Mouse (Mus musculus) hindbrain, embryonic 14.5 days (tissue): ENCODE data around the gene Mgea5. TPM values are rescaled to one million over a fixed set of nuclear protein-coding genes. Genes with fewer than 3 reads are reported as not detected.

Experiments
- ATAC-seq: fragments of 200-750 bp; cut with Nextera tagmentation; 2 replicates; pipeline ENCODE4 v1.8.0; 2017; ENCODE audit warnings: moderate number of reproducible peaks, mild to moderate bottlenecking, moderate TSS enrichment, moderate library complexity; ENCODE audit not compliant: low FRiP score
- DNase-seq: peaks from one replicate; pipeline ENCODE4 v3.0.0-alpha.2; 2015; ENCODE audit warnings: low spot score
- H3K27ac ChIP-seq: fragments of 300-500 bp; sonication (generic); 2 replicates; pipeline ENCODE4 v1.5.1; 2014; ENCODE audit warnings: mild to moderate bottlenecking, moderate library complexity
- H3K27me3 ChIP-seq: fragments of 300-500 bp; sonication (generic); 2 replicates; pipeline ENCODE4 v1.6.1; 2014; ENCODE audit warnings: mild to moderate bottlenecking, low read length, mixed read lengths; ENCODE audit not compliant: control insufficient read depth, insufficient read depth
- H3K36me3 ChIP-seq: fragments of 300-500 bp; sonication (generic); replicated peaks from 2 replicates; pipeline ENCODE4 v1.6.1; 2014; ENCODE audit not compliant: control insufficient read depth, insufficient read depth
- H3K4me1 ChIP-seq: fragments of 300-500 bp; sonication (generic); replicated peaks from 2 replicates; pipeline ENCODE4 v1.6.1; 2014; ENCODE audit warnings: antibody characterized with exemption, low read length, mixed read lengths; ENCODE audit not compliant: control insufficient read depth, insufficient read depth
- H3K4me2 ChIP-seq: fragments of 300-500 bp; sonication (generic); replicated peaks from 2 replicates; pipeline ENCODE4 v1.6.1; 2014; ENCODE audit warnings: mild to moderate bottlenecking, moderate library complexity
- H3K4me3 ChIP-seq: fragments of 300-500 bp; sonication (generic); replicated peaks from 2 replicates; pipeline ENCODE4 v1.5.1; 2014; ENCODE audit warnings: mild to moderate bottlenecking, low read length
- H3K9ac ChIP-seq: fragments of 300-500 bp; sonication (generic); 2 replicates; pipeline ENCODE4 v1.6.1; 2014
- H3K9me3 ChIP-seq: fragments of 300-500 bp; sonication (generic); 2 replicates; pipeline ENCODE4 v1.6.1; 2016; ENCODE audit warnings: low read length; ENCODE audit not compliant: control insufficient read depth
- WGBS: fragments of 180-500 bp; shearing (Covaris S2); extraction: QIAGEN DNeasy Blood & Tissue Kit; methylation state at CpG from one replicate; pipeline ENCODE4 v1.1.7; 2014; 5-methylcytosine and 5-hydroxymethylcytosine counted together
- polyA plus RNA-seq: library from polyadenylated mRNA; unstranded; fragments of >200 nt; fragmentation: Nextera tagmentation; extraction: Ambion mirVana; gene quantifications from 2 replicates; pipeline ENCODE4 v1.2.1, GENCODE M21; 2014

Mgea5 gene
- 88.2 and 95.4 TPM in 2 replicates for polyA plus RNA-seq

- DNase-seq (peak; percentile 98), ATAC-seq (peak; percentile 98)
- Histone ChIP-seq H3K4me3 (peak within 1 kb of the TSS; percentile 100), H3K27ac (peak within 1 kb of the TSS; percentile 98), H3K36me3 (peaks cover 27% of the 10 kb centered on the region), H3K9ac (peak within 1 kb of the TSS; percentile 98), H3K4me1 (peaks cover 34% of the 10 kb centered on the region), H3K9me3 (no peaks in the 10 kb centered on the region), H3K27me3 (no peaks in the 10 kb centered on the region), H3K4me2 (peak within 1 kb of the TSS; percentile 85)
- under 1% methylated on average over 53 of the region's 71 CpGs for WGBS
These were observed at the start of gene Mgea5 for GRCm38 (mm10) chr19:45783181-45783932. Gene Mgea5, minus strand, starts transcription at chr19:45783837.

DNA sequence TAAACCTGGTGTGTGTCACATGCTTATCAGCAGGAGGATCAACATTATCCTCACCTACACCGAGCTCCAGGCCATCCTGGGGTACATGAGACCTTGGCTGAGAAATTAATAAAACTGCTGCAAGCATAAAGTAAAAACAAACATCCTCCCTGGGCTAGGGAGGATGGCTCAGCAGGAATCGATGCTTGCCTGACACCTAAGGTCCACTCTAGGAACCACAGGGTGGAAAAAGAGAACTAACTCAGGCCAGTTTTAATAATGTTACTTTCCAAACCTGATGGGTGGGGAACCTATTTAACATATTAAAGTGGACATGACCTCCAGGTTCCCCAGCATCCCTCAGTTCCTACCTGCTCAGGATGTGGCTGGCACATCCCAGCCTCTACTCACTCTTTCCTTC is 47.0 kb upstream of the Mgea5 start:
- Histone ChIP-seq H3K27me3 (no peaks in the 10 kb centered on the region), H3K9ac (no peak overlapping the region), H3K27ac (no peak overlapping the region), H3K4me2 (no peak overlapping the region), H3K4me1 (no peaks in the 10 kb centered on the region), H3K4me3 (no peak overlapping the region), H3K36me3 (no peaks in the 10 kb centered on the region), H3K9me3 (no peaks in the 10 kb centered on the region)
- DNase-seq (no peak), ATAC-seq (no peak)
- WGBS, result 65% methylated on average over 2 of the region's 2 CpGs

- Histone ChIP-seq H3K27ac (no peak overlapping the region), H3K9me3 (no peaks in the 10 kb centered on the region)
- no peak for ATAC-seq
These were observed 44.1 kb upstream of the Mgea5 start for GRCm38 (mm10) chr19:45827736-45828135.

DNA sequence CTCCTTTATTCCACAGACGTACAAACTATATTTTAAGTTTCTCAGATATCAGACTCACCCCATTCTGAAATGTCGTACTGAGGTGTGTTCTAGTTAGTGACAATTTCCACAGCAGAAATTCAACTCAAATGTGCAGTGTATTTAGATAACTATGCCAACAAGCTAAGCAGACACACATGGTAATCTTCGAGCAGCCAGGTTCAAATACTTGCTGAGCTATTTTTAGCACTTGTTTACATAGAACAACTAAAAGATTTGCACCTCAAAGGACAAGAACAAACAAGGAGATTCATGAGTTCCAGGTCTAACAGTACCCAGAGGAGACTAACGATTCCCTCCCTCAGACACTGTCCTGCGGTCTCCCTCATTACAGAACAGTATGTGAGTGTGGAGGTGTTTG is 43.5 kb upstream of the Mgea5 start:
- DNase-seq, result no peak
- Histone ChIP-seq H3K4me2 (no peak overlapping the region), H3K4me1 (no peaks in the 10 kb centered on the region), H3K4me3 (no peak overlapping the region), H3K27me3 (no peaks in the 10 kb centered on the region), H3K9me3 (no peaks in the 10 kb centered on the region), H3K9ac (no peak overlapping the region), H3K27ac (no peak overlapping the region), H3K36me3 (no peaks in the 10 kb centered on the region)
- ATAC-seq, result no peak
- WGBS, result 90% methylated on average over 5 of the region's 5 CpGs

More at GRCm38 (mm10) chr19:45827736-45828135, 44.1 kb upstream of the Mgea5 start:
- Histone ChIP-seq H3K4me2 (no peak overlapping the region), H3K36me3 (no peaks in the 10 kb centered on the region), H3K9ac (no peak overlapping the region), H3K27me3 (no peaks in the 10 kb centered on the region), H3K4me3 (no peak overlapping the region), H3K4me1 (no peaks in the 10 kb centered on the region)
- DNase-seq, result no peak
- 93% methylated on average over 3 of the region's 3 CpGs for whole genome bisulfite sequencing

DNA sequence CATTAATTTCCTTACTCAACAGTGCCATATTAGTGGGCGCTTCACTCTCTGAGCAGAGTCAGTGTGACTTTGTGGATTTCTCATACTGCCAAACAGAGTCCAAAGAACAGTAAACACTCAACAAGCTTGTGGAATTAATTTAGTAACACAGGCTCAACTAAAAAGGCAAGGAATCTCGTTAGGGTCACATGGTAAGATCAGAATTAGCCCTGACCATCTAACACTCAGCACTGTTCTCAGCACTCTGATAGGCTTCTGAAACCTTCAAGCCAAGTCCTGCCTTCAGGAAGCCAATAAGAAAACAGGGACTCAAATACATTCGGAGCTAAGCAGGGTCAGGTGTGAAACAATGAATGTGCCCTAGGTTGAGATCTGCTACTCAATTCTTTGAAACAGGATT is 42.5 kb upstream of the Mgea5 start:
- Histone ChIP-seq H3K9me3 (no peaks in the 10 kb centered on the region), H3K27me3 (no peaks in the 10 kb centered on the region), H3K9ac (no peak overlapping the region), H3K27ac (no peak overlapping the region), H3K36me3 (no peaks in the 10 kb centered on the region), H3K4me3 (no peak overlapping the region), H3K4me1 (no peaks in the 10 kb centered on the region), H3K4me2 (no peak overlapping the region)
- WGBS, result 93% methylated on average over 3 of the region's 3 CpGs
- DNase-seq (no peak), ATAC-seq (no peak)

- Histone ChIP-seq H3K4me2 (no peak overlapping the region), H3K9ac (no peak overlapping the region), H3K27me3 (no peaks in the 10 kb centered on the region), H3K4me1 (no peaks in the 10 kb centered on the region), H3K36me3 (no peaks in the 10 kb centered on the region), H3K4me3 (no peak overlapping the region), H3K9me3 (no peaks in the 10 kb centered on the region), H3K27ac (no peak overlapping the region)
- DNase-seq, result peak; percentile 61
- 49% methylated on average over 5 of the region's 5 CpGs for WGBS
- no peak; the same call in 1 of the 2 replicates for ATAC-seq
These were observed 38.2 kb upstream of the Mgea5 start for GRCm38 (mm10) chr19:45821832-45822231.

DNA sequence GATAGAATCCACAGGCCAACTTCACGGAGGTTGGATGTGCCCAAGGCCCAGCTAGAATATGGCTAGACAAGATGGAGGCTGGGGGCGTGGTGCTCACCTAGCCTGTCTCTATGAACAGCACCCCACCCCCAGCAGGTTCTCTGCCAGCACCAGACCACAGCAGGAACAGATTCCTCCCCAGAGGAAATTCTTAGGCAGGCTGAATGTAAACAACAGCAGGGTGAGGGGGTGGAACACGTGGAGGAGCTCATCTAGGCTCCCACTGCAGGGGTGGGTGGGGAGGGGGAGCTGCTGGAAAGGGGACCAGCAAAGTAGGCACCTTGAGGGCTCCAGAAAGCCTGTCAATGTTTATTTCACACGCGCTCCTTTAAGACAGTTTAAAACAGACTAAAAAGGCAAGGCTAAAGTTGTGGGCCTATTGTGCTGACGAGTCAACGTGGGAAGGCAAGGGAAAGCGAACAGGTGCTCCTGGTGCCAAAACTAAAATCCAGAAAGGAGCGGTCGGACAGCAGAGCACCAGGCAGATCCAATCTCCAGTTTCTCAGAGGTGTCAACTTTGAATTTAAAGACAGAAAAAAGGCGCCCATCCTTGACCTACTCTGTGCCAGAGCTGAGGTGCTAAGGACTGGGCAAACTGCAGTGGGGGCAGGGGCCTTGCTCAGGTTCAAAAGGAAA is 34.3 kb upstream of the Mgea5 start:
- Histone ChIP-seq H3K4me3 (no peak overlapping the region), H3K9me3 (no peaks in the 10 kb centered on the region), H3K9ac (no peak overlapping the region), H3K27me3 (no peaks in the 10 kb centered on the region; the same call in 1 of the 2 replicates), H3K27ac (no peak overlapping the region), H3K4me1 (peaks cover 16% of the 10 kb centered on the region), H3K36me3 (no peaks in the 10 kb centered on the region), H3K4me2 (no peak overlapping the region)
- DNase-seq (no peak), ATAC-seq (no peak)
- WGBS, result 78% methylated on average over 11 of the region's 11 CpGs

DNA sequence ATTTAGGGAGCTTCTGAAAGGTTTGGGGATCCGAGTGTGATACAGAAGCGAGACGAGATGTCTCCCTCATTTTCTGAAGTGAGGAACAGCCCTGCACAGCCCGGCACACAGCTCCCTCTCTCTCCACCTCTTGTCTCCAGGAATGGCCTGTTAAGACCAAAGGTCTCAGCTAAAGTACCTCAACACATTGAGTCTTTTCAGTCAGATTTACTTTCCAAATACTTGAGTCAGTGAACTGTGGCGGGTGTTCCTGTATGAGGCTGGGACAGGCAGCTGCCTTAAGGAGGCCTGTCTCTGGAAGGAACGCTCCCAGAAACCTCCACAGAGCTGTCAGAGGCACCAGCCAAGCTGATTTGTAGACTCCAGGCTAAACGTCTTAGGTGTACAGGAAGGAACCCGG is 33.1 kb upstream of the Mgea5 start:
- ATAC-seq, result no peak

DNA sequence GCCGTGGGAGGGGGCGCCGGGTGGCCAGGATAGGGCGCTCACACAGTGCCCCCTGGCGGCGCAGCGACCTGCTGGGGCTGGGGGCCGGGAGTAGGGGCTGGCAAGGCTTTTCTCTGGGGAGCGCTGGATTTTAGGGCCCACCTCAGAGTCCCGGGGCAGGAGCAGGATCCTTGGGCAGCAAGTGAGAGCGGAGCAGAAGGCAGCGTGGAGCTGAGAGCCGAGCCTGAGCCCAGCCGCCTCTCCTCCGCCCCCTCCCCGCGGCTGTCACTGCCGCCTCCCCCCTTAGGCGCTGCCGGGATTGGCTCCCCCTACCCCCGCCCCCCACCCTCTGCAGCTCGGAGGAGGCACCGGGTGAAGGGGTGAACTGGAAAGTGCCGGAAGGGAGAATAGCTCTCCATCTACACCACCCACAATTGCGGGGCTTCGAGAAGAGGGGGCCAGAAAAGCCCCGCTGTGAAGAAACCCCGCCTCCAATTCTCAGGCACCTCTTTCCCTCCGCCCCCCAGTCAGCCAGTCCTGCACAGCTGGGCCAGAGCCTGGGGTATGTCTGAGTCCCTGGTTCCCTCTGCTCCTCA is 32.3 kb upstream of the Mgea5 start, which contains the start of gene Kcnip2:
Gene Kcnip2 (minus strand): TSS at position 231 of the 575 bp plus-strand sequence.
- peak within 1 kb of the TSS; percentile 66 for H3K9ac ChIP-seq
- ATAC-seq, result peak; percentile 38; the same call in 1 of the 2 replicates

More for the DNA sequence above, 33.1 kb upstream of the Mgea5 start:
- no peak for DNase-seq
- Histone ChIP-seq H3K4me3 (no peak overlapping the region), H3K27me3 (no peaks in the 10 kb centered on the region; the same call in 1 of the 2 replicates), H3K4me1 (peaks cover 29% of the 10 kb centered on the region), H3K36me3 (no peaks in the 10 kb centered on the region), H3K9me3 (no peaks in the 10 kb centered on the region), H3K4me2 (peak overlapping the region; percentile 90), H3K27ac (no peak overlapping the region), H3K9ac (no peak overlapping the region)
- WGBS, result 27% methylated on average over 8 of the region's 8 CpGs

More for the DNA sequence above, 32.3 kb upstream of the Mgea5 start, which contains the start of gene Kcnip2:
- no peaks in the 10 kb centered on the region; the same call in 1 of the 2 replicates for H3K27me3 ChIP-seq
- H3K4me3 ChIP-seq, result peak within 1 kb of the TSS; percentile 39
- peak; percentile 32 for DNase-seq
- H3K27ac ChIP-seq, result no peak within 1 kb of the TSS
- under 1% methylated on average over 21 of the region's 29 CpGs for WGBS
- no peaks in the 10 kb centered on the region for H3K36me3 ChIP-seq
- H3K4me2 ChIP-seq, result peak within 1 kb of the TSS; percentile 90
- no peaks in the 10 kb centered on the region for H3K9me3 ChIP-seq
- peaks cover 32% of the 10 kb centered on the region for H3K4me1 ChIP-seq
